Mouse (Mus musculus): ENCODE data around the gene Htra1. TPM values are rescaled to one million over a fixed set of nuclear protein-coding genes. Genes with fewer than 3 reads are reported as not detected.

Gene Htra1
- polyA plus RNA-seq, 1 experiment = 6.7 TPM

DNA sequence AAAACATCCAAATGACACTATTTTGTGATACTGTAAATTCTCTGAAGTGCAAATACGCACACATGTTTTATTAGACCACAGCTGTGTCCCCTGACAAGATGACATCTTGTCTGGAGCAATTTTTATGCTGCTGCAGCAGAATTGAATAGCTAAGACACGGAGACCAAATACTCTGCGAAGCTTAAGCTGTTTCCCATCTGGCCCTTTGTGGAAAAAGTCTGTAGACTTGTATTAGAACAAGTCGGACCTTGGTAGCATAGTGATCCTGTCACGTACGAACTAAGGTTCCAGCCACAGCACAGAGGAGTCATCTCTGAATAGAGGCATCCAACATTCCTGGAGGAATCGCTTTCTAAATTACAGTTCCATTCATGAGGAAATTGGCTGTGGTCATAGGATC, 48.4 kb downstream of the Htra1 start:
- no peaks in the 10 kb centered on the region for H3K27me3 ChIP-seq (ENCODE audit: control insufficient read depth, insufficient read depth, low read length)
- no peak for TF ChIP-seq CTCF (IDR thresholded peaks at IDR 0.05; ENCODE audit: control insufficient read depth, insufficient read depth, insufficient replicate concordance, low read depth, low read length)
- TF ChIP-seq POLR2A (IDR thresholded peaks at IDR 0.05; ENCODE audit: control insufficient read depth, low read depth, low read length) = no peak
- no peak overlapping the region for H3K27ac ChIP-seq (ENCODE audit: control insufficient read depth, insufficient read depth, low read depth, low read length)
- no peak overlapping the region for H3K4me3 ChIP-seq (ENCODE audit: control insufficient read depth, low read depth, low read length)
- no peaks in the 10 kb centered on the region for H3K36me3 ChIP-seq (ENCODE audit: control insufficient read depth, insufficient read depth, low read length)
- 0 out of 2 replicates have a peak, but pooled peaks cover 2% of the 10 kb centered on the region for H3K4me1 ChIP-seq (ENCODE audit: control insufficient read depth, insufficient read depth, low read length)

DNA sequence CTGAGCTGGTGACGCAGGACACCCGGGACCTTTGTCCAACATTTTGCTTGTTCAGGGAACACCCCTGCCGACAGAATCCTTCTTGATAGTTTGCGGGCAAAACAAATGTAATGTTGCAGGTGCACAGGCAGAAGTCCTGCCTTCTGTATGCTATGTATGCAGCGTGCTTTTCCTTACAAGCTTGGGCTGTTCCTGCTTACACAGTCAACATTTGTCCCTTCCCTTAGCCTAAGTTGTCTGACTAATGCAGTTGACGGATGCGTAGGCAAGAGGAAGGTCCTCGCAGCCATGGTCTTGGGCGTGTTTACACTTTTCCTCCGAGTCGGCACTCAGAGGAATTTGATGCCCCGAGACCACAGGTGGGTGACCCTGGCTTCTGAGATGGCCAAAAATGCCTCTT, 49.3 kb downstream of the Htra1 start:
- H3K27ac ChIP-seq (ENCODE audit: control insufficient read depth, insufficient read depth, low read depth, low read length) = no peak overlapping the region
- TF ChIP-seq CTCF (IDR thresholded peaks at IDR 0.05; ENCODE audit: control insufficient read depth, insufficient read depth, insufficient replicate concordance, low read depth, low read length) (no peak), POLR2A (IDR thresholded peaks at IDR 0.05; ENCODE audit: control insufficient read depth, low read depth, low read length) (no peak)
- H3K27me3 ChIP-seq (ENCODE audit: control insufficient read depth, insufficient read depth, low read length) = no peaks in the 10 kb centered on the region
- H3K4me3 ChIP-seq (ENCODE audit: control insufficient read depth, low read depth, low read length) = no peak overlapping the region
- H3K4me1 ChIP-seq (ENCODE audit: control insufficient read depth, insufficient read depth, low read length) = 0 out of 2 replicates have a peak, but pooled peaks cover 2% of the 10 kb centered on the region
- no peaks in the 10 kb centered on the region for H3K36me3 ChIP-seq (ENCODE audit: control insufficient read depth, insufficient read depth, low read length)

DNA sequence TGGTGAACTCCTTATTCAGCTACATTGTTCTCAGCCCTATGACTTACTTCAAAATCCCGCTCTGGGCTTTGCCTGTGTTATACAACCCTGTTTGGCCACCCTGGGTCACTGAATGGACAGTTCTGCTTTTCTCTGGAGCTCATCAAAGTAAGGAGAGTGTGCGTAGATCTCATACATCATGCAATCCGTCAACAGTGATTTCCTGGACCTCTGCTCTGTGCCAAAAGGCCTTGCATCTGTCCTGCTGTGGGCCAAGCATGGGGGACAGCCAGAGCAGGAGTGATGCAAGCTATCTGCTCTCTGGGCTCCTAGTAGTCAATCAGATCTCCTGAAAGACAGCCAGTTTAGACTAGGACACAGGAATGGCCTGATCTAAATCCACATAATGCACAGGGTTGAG, 49.8 kb downstream of the Htra1 start:
- TF ChIP-seq POLR2A (IDR thresholded peaks at IDR 0.05; ENCODE audit: control insufficient read depth, low read depth, low read length) = no peak
- TF ChIP-seq CTCF (IDR thresholded peaks at IDR 0.05; ENCODE audit: control insufficient read depth, insufficient read depth, insufficient replicate concordance, low read depth, low read length) = no peak
- no peaks in the 10 kb centered on the region for H3K27me3 ChIP-seq (ENCODE audit: control insufficient read depth, insufficient read depth, low read length)
- no peak overlapping the region for H3K4me3 ChIP-seq (ENCODE audit: control insufficient read depth, low read depth, low read length)
- H3K4me1 ChIP-seq (ENCODE audit: control insufficient read depth, insufficient read depth, low read length) = 0 out of 2 replicates have a peak, but pooled peaks cover 2% of the 10 kb centered on the region
- H3K27ac ChIP-seq (ENCODE audit: control insufficient read depth, insufficient read depth, low read depth, low read length) = no peak overlapping the region
- no peaks in the 10 kb centered on the region for H3K36me3 ChIP-seq (ENCODE audit: control insufficient read depth, insufficient read depth, low read length)

DNA sequence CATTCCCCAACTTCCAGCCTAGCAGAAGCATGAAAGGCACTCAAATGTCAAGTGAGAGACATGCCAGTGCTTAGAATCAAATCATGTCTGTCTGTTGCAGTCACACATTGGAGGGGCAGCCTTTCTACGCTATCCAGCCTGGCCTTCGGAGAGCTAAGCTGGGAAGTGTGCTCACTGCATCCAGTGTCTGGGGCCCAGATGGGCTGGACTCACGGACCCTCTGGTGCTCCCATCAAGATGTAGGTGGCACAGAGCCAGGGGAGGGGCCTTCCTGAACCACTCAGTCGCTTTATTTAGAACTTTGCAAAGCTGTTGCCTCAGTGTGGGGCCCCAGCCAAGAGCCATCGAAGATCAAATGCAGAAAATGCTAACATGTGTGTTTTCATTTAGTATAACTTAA, 52.2 kb downstream of the Htra1 start:
- Histone ChIP-seq H3K27me3 (ENCODE audit: control insufficient read depth, insufficient read depth, low read length) (no peaks in the 10 kb centered on the region), H3K27ac (ENCODE audit: control insufficient read depth, insufficient read depth, low read depth, low read length) (no peak overlapping the region), H3K4me3 (ENCODE audit: control insufficient read depth, low read depth, low read length) (no peak overlapping the region), H3K36me3 (ENCODE audit: control insufficient read depth, insufficient read depth, low read length) (no peaks in the 10 kb centered on the region), H3K4me1 (ENCODE audit: control insufficient read depth, insufficient read depth, low read length) (peaks cover 8% of the 10 kb centered on the region)
- TF ChIP-seq POLR2A (IDR thresholded peaks at IDR 0.05; ENCODE audit: control insufficient read depth, low read depth, low read length) (no peak), CTCF (IDR thresholded peaks at IDR 0.05; ENCODE audit: control insufficient read depth, insufficient read depth, insufficient replicate concordance, low read depth, low read length) (no peak)

DNA sequence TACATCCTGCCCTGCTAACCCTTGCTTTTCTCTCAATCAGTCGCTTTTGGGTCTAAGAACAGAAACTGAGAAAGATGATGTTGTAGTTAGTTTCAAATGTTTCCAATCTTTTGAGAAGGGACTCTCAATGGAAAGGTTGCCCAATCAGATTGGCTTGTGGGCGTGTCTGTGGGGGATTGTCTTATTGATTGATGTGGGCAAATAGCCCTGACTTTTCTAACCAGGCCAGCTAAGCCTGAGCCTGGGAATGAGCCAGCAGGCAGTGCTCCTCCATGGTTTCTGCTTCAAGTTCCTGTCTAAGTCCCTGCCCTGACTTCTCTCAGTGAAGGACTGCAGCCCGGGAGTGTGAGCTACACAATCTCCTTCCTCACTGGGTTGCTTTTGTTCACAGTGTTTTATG, 53.5 kb downstream of the Htra1 start:
- no peak overlapping the region for H3K4me3 ChIP-seq (ENCODE audit: control insufficient read depth, low read depth, low read length)
- peaks cover 8% of the 10 kb centered on the region for H3K4me1 ChIP-seq (ENCODE audit: control insufficient read depth, insufficient read depth, low read length)
- no peak overlapping the region for H3K27ac ChIP-seq (ENCODE audit: control insufficient read depth, insufficient read depth, low read depth, low read length)
- H3K36me3 ChIP-seq (ENCODE audit: control insufficient read depth, insufficient read depth, low read length) = no peaks in the 10 kb centered on the region
- H3K27me3 ChIP-seq (ENCODE audit: control insufficient read depth, insufficient read depth, low read length) = no peaks in the 10 kb centered on the region
- TF ChIP-seq CTCF (IDR thresholded peaks at IDR 0.05; ENCODE audit: control insufficient read depth, insufficient read depth, insufficient replicate concordance, low read depth, low read length) (no peak), POLR2A (IDR thresholded peaks at IDR 0.05; ENCODE audit: control insufficient read depth, low read depth, low read length) (no peak)

DNA sequence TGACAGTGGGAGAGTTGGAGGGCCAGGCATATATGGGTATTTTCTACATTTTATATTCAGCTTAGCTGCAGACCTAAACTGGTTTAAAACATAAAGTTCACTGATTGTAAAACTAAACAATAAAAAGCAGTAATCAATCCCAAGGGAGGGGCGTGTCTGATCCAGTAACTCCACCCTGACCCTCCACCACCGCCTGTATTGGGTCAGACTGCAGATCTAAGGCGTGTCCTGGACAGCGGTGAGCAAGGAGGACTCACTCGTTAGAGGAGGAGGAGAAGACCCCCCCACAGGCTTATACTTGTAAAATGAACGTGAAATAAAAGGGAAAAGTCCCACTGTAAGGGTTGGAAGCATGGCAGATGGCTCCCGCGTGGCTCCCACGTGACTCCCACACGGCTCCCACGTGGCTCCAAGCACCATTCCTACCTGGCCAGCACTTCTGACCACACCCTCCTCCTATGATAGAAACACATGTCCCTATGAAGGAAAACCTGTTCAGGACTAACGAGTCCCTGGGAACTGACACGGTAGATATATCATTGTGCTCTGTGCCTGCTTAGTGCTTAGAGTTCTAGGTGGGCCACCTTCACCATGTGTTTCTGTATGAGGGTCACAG, 55.4 kb downstream of the Htra1 start:
- no peaks in the 10 kb centered on the region for H3K36me3 ChIP-seq (ENCODE audit: control insufficient read depth, insufficient read depth, low read length)
- no peaks in the 10 kb centered on the region for H3K27me3 ChIP-seq (ENCODE audit: control insufficient read depth, insufficient read depth, low read length)
- H3K4me3 ChIP-seq (ENCODE audit: control insufficient read depth, low read depth, low read length) = no peak overlapping the region
- H3K4me1 ChIP-seq (ENCODE audit: control insufficient read depth, insufficient read depth, low read length) = peaks cover 8% of the 10 kb centered on the region
- no peak overlapping the region for H3K27ac ChIP-seq (ENCODE audit: control insufficient read depth, insufficient read depth, low read depth, low read length)
- TF ChIP-seq CTCF (IDR thresholded peaks at IDR 0.05; ENCODE audit: control insufficient read depth, insufficient read depth, insufficient replicate concordance, low read depth, low read length) (no peak), POLR2A (IDR thresholded peaks at IDR 0.05; ENCODE audit: control insufficient read depth, low read depth, low read length) (no peak)

DNA sequence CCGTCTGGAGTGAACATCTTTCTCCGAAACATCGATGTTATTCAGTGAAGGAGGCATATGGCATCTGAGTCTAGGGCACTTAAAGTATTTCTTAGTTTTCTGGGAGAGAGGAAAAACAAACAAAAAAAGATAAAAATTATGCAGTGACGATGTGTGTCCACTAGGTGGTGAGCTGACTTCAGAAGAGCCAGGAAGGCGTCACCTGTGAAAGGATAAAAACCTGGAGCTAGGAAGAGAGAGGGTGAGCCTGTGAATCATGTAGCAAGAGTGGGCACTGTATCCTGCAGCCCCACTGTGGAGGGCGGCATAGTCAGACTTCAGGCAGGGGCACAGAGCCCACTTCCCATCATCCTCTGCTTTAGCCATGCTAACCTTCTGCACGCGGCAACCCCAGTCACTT, 58.0 kb downstream of the Htra1 start:
- no peak overlapping the region for H3K27ac ChIP-seq (ENCODE audit: control insufficient read depth, insufficient read depth, low read depth, low read length)
- no peak overlapping the region for H3K4me3 ChIP-seq (ENCODE audit: control insufficient read depth, low read depth, low read length)
- TF ChIP-seq CTCF (IDR thresholded peaks at IDR 0.05; ENCODE audit: control insufficient read depth, insufficient read depth, insufficient replicate concordance, low read depth, low read length) (peak; percentile 18; the same call in 1 of the 2 replicates), POLR2A (IDR thresholded peaks at IDR 0.05; ENCODE audit: control insufficient read depth, low read depth, low read length) (no peak)
- peaks cover 7% of the 10 kb centered on the region for H3K4me1 ChIP-seq (ENCODE audit: control insufficient read depth, insufficient read depth, low read length)
- H3K36me3 ChIP-seq (ENCODE audit: control insufficient read depth, insufficient read depth, low read length) = no peaks in the 10 kb centered on the region
- no peaks in the 10 kb centered on the region for H3K27me3 ChIP-seq (ENCODE audit: control insufficient read depth, insufficient read depth, low read length)
